Mouse (Mus musculus) granulocyte monocyte progenitor cell, adult 5-6 weeks (primary cell): Measurements from ENCODE around the gene Ctnna2. TPM values are rescaled to one million over a fixed set of nuclear protein-coding genes. Genes with fewer than 3 reads are reported as not detected.

Experiments used
- ATAC-seq: replicated peaks from 2 replicates; pipeline ENCODE4 v1.8.0; 2016; ENCODE audit warnings: mild to moderate bottlenecking, moderate TSS enrichment, inconsistent platforms; ENCODE audit not compliant: poor library complexity, severe bottlenecking
- total RNA-seq, 2 experiments: library from RNA; stranded (forward) in 1 of 2; stranded (reverse) in 1 of 2; fragments of 200-712, 200-1000 nt in 1 of 2; fragments of >200 nt in 1 of 2; fragmentation: Nextera tagmentation in 1 of 2; gene quantifications; 2 replicates each; pipeline ENCODE4 v1.2.3; 2014 to 2017

Gene Ctnna2
- total RNA-seq, 2 experiments from 2014 or later: not detected

DNA sequence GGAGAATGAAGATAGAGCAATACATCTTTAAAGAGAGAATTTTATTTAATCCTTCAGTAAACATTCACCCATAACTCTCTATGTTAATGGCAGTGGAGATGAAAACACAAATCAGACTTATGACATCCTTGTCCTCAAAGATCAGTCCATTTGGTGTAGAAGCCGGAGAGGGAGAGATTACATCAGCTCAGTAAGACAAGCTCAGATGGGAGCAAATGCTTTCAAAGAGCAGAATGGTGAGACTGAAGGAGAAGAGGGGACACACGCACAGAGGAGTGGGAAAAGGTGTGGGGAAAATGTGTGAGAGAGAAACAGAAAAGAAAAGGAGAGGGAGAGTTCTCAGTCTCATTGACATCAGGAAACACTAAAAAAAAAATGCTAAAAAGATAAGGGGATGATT is 144.8 kb downstream of the Ctnna2 start:
- no peak for ATAC-seq

DNA sequence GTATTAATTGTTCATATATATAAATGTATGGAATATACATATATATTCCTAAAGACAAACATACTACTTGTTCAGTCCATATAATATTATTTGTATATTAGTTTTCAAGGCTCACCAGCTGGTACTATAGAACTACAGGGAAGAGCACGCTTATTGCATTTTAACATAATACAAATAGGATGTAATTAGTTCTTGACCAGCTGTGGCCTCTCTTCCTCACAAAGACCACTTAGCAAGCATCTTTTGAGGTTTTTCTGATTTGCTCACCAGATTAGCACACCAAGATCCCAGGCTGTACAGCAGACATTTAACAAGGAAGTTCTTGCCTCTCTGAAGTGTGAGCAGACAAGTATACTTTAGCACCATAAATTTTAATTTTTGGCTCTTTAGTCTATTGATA is 152.0 kb downstream of the Ctnna2 start:
- no peak for ATAC-seq

DNA sequence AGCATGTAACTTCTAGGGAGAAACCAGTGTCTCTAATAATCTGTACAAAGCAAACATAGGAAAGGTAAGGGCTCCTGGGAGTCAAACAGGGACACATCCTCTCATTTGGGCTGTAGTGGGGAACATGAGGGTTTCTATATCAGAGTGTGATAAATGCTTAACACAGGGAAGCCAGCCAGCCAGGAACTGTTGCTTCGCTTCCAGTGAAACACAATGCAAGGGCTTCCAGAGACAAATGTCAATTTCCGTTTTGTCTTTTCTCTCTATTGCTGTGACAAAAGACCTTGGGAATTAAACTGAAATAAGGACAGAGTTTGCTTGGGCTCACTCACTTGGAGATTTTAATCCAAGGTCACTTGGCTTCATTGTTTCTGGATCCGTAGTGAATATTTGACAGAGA is 162.4 kb downstream of the Ctnna2 start:
- ATAC-seq: no peak

DNA sequence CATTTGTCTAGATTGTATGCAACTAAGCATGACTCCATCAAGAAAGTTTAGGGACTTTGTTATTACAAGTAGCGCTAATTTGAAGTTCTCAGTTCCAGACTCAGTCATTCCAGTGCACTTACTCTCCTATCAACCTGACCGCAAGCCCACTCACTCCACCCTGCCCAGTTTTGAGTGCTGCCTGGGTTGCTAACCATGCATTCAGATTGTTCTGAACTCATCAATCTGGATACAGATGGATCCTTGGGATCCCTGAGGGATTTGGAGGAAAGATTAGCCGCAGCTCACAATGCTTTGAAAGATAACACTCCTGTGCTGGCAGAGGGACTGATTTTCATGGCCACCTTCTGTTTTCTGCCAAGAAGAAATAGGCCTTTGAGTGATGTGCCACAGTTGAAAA is 168.5 kb downstream of the Ctnna2 start:
- no peak for ATAC-seq

DNA sequence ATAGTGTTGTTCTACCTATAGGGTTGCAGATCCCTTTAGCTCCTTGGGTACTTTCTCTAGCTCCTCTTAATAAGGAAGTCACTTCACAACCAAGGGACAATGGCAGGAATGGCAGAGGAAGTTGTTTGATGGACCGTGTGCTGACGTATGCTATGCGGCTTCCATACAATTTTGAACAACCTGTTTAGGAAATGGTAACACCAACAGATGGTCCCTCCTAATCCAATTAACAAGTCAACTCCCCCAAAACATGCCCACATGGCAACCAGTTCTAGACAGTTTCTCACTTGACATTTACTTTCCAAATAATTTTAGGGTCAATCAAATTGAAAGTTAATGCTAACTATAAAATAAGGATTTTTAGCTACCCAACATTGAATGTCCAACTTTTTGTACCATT is 176.9 kb downstream of the Ctnna2 start:
- ATAC-seq: no peak

DNA sequence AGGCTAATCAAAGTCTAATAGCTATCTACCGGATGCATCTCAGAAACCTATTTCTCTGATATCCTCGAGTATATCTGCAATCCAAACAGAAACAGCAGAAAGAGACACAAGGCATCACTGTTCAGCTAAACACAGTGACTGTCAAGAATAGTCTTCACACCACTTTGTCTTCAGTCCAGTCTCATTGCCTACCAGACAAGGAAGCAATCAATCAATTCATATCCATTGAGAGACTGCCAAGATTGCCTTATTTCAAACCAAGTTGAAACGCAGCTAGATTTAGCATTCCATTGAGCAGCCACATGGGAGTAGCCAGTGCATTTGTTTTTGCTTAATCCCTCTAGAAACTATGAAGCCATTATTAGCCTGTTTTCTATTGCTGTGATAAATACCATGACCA is 196.2 kb downstream of the Ctnna2 start:
- no peak for ATAC-seq

DNA sequence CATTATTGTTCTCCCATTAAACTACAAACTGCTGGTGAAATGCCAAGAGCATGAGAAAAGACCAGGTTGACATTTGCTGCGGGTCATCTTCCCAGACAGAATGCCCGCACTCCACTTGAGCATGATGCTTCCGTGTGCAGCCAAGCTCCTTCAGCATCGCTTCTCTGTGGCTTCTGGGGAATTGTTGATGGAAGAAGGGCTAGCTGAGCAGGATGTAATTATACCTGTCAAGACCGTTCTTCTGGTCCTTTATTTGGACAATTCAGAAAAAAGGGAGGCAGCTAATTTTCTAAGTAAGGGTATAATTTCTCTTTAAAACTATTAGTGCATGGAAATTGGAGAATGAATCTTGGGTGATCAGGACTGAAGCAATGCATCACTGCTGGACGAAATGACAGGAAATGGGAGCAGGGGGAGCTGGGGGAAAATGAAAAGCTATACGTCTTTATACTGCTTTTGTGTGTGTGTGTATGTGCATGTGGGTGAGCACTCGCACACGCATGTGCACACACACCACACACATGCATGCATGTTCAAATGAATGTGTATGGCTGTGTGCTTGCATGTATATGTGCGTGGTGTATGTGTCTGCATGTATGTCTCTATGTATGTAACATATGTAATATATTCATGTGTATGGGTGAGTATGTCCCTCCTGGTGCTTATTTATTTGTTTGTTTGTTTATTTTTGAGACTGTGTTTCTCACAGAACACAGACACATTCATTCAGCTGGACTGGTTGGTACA is 211.0 kb downstream of the Ctnna2 start:
- ATAC-seq: no peak

DNA sequence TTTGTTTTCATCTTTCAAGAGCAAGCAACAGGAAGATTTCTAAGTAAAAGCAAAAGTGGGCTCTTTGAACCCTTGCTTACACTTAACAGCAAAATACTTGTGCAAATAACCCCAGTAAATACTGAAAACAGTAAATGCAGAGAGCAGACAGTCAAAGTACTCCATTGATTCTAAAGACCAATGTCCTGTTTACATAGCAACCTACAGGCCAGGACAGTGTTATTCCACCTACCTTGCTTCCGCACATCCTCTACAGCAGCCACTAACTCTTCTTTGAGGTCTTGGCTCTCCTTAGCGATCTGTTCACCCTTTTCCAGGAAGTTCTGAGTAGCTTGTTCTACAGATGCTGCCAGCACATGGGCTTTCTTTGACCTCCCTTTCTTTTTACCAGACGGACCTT is 221.3 kb downstream of the Ctnna2 start:
- ATAC-seq: no peak

DNA sequence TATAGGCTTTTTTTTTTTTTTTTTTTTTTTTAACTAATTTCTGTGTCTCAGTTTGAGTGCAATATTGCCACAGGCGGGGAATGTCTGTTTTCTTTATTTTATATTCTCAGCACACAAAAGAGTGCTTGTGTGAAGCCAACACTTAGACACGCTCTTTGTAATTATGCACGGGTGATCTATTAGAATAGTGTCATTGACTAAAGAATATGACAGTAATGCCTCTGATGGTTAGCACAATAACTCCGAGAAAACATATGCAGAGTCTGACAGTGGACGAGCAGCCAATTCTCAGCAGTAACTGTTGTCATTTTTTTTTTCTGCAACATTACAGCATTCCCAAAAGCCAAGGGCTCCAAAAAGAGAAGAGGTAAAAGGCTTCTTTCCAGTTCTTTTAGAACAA is 234.1 kb downstream of the Ctnna2 start:
- ATAC-seq: no peak

DNA sequence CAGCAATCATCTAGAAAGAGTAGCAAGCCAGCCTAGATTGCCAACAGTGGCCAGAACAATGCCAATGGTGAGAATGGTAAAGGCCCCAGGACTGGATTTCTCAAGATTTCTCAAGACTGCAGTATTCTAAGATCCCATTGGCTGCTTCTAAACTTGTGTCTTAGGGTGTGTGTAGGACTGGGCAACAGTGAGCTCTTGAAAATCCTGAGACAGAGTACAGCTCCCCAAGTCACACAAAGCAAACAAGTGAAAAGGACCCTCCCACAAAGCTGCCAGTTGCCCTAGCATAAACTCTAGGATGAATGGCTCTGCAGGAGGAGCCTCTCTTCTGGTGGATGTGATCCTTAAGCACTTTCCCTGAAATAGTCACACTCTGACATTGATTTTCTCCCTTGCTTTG is 235.8 kb downstream of the Ctnna2 start:
- no peak for ATAC-seq

DNA sequence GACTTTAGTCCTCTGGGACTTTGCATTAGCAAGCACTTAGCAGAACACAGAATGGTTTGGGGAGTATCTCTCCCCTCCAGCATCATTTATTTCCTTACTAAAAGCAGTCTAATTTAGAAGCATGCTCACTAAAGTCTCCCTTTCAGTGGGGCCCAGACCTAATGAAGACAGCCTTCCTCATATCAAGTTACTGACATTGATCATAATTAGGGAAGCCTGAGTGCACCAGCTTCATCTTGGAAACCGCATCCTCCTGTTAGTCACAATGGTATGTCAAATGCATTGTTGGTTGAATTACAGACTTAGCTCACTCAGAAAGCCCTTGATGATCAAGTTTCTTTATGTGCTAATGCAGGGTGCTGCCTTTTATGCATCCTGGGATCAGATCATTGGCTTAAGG is 236.5 kb downstream of the Ctnna2 start:
- no peak for ATAC-seq

DNA sequence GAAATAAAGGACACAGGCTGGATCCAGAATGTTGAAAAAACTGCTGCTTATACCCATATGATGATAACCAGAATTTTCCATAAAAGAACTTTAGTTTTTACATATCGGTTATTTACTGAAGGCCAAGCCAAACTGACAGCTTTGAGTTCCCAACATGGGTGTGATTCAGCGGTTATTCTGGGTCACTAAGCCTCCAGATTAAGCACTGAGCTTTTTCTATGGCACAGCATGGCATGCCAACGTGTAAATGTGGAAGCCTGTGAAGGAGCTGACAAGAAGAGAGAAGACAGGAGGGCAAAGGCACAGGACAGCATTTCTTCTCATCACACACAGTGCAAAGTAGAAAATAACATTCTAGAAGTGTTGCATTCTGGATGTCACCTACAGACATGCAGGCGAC is 240.9 kb downstream of the Ctnna2 start:
- no peak for ATAC-seq

DNA sequence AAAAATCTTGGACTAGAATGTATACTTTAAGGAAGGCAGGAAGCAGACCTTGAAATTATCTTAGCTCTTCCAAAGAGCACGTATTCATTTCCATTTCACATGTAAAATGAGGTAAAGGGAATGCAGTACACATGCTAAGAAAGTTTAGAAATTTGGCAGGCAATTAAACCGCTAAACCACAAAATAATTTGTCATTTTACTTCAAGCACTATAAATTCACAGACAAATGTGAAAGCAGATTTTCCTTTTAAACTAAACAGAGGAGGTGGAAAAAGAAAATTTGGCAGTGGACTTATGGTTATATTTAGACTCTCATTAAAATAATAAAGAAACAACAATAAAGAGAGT is 254.6 kb downstream of the Ctnna2 start:
- ATAC-seq: no peak

DNA sequence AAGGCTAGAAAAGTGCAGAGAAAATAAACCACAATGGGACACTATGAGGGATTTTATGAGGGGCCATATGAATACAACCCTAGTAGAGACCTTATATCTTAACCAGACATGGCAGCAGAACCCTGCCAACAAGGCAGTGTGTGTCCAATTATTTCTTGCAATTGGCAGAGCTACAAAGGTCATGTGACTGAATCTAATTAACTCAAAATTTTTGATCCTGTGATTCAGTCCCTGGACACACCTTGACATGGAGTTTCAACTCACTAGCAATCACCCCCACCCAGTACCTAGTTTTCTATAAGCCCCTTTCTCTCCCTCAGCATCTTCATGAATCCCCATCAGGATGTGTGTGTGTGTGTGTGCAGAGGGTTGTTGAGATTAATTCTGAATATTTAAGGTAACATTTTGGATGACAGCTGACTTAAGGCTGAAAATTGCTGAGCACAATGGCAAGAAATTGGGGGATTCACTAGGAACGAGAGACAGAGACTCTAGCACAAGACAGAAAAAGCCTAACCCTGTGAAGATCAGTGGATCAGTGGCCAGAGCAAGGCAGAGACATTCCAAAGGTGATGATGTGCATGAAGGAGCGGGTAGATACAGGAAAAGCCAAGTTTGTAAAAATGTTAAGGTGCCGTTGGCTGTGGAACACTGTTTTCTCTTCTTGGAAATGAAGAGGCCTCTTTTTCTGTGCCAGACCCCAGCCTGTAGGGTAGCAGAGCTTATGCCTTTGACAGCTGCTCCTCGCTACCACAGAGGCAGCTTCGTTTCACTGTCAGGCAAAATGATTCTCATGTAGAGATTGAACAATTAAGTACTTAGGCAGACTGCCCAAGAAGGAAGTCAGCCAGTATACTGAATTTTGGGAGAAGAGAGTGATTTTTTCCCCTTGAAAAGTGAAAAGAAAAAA is 255.2 kb downstream of the Ctnna2 start:
- ATAC-seq: no peak

DNA sequence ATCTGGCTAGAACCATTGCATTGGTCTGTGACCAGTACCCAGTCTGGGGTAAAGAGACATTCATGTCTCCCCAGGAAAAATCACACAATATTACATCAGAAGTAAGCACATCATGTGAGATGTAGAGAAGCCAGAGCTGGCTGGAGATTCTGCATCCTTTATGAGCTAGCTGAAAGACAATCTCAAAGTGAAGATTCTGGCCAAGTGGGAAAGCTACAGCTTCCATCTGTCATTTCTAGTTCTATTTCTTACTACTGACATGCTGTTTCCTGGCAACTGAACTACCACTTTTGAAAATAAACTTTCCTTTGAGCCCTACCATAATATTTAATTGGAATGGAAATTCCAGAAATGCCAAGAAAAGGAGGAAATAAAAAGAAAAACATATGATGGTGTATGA is 285.4 kb downstream of the Ctnna2 start:
- ATAC-seq: no peak

DNA sequence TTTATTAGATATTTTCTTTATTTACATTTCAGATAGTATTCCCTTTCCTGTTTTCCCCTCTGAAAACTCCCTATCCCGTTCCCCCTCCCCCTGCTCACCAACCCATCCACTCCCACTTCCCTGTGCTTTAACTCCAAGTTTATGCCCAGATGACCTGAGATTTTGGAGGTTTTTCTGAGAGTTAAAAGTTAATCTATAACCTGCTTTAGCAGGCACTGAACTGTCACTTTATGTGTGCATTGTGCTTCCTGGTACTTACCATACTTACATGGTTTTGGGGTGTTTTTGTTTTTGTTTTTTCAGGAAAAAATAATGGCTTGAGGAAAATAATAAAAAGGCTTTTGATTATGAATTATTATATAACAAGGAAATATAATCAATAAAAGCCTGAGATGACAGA is 292.3 kb downstream of the Ctnna2 start:
- ATAC-seq: no peak

DNA sequence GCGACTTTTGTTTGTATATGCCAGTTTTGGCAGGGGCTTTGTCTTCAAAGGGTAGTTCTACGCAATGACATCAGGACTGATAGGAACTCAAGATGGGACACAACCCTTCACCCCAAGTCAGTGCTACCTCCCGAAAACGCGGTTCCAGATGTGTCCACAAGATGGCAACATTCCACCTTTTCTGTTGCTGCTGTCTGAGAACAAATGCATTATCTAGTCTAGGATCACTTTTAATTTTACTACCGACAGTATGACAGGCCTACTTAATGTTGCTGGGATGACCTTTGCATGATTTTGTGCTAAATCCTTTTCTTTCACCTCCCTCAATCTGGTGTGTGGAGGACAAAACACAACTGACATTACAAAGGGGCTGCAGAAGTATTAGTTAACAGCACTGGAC is 329.4 kb downstream of the Ctnna2 start:
- ATAC-seq: no peak

DNA sequence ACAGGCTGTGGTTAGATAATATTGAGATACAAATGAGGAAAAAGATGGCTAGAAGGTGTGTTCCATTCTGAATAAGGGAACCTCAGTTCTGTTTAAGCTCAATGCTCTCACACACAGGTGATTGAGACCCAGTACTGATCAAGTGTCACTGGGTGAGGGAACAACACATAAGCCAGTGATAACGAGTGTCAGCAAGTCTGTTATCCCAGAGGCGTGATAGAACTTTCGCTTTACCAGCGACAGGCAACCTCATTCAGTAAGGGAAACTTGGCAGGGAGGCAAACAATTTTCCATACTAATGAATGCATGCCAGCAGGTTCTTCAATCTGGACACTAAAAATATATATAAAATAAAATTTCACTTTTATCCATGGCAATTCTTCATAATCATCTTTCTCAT is 334.9 kb downstream of the Ctnna2 start:
- ATAC-seq: no peak

DNA sequence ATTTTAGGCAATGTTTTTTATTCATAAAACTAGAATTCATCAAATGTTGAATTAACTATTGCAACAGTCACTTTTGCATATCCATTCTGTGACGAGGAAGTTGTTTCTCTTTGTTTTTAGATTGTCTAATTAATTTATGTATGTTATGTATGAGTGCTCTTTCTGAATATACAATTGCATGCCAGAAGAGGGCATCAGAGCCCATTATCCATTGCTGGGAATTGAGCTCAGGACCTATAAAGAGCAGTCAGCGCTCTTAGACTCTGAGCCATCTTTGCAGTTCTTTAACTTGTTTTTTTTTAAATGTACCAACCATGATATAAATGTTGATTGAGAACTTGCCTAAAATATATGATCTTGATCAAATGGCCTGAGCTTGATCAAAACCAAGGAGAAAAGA is 340.7 kb downstream of the Ctnna2 start:
- no peak for ATAC-seq

DNA sequence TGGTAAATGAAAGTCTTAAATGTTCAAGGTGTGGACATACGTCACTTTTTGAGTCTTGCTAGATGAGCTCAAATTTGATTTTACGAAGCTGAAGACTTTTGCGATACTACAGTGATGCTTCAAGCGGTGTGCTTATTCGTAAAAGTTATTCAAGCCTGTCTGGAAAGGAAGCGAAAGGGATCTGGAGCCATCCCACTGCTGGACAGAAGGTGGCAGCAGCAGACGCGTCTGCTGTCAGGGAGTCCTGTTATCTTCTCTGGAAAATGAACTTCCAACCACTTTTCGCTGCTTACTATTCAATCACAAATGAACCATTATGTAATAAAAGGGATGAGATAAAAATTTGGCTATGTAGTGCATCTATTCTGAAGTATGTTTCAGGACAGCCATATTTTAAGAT is 345.5 kb downstream of the Ctnna2 start:
- no peak for ATAC-seq

DNA sequence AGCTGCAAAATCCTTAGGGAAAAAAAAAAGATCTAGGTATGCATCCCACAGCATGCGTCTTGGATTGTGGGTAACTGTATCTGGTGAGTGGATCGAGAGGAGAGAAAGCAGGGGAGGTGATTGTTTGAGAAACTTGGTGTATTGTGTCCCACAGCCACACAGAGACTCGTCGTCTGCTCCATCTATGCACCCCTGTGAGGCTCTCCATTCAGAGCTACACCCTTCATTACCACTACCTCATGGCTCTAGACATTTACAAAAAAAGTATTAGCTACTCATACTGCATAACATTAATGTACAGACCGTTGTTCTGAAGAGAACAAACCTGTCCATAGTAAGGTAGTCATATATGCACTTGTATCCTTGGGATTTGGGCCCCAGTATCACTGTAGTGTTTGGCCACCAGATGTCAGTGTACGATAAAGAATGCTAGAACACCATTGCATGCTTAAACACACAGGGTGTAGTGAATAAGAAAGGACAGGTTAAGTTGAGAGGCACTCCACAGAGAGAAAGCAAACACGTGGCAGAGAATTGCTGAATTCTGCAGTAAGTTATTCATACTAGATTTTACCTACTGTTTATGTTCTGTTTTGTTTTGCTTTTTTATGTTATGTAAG is 350.8 kb downstream of the Ctnna2 start:
- no peak for ATAC-seq
